Mouse (Mus musculus): ENCODE data around the gene Tenm2.

GRCm38 (mm10) chr11:36335147-36335546 lies 900.6 kb downstream of the Tenm2 start:
- TF ChIP-seq POLR2A (IDR thresholded peaks at IDR 0.05; ENCODE audit: borderline replicate concordance, control insufficient read depth, low read depth, low read length) (no peak), CTCF (IDR thresholded peaks at IDR 0.05; ENCODE audit: control insufficient read depth, insufficient read depth, low read length) (no peak)

Data from bone marrow, adult 2 months (tissue).